Mouse (Mus musculus) testis, adult 2 months (tissue): ENCODE results near the gene Eef1akmt3. TPM values are rescaled to one million over a fixed set of nuclear protein-coding genes. Genes with fewer than 3 reads are reported as not detected.

Experiments used
- H3K27ac ChIP-seq: fragments of 200-500 bp; 2 replicates; pipeline ENCODE4 v1.5.1; 2012; ENCODE audit warnings: low read depth, low read length; ENCODE audit not compliant: control insufficient read depth, insufficient read depth
- H3K27me3 ChIP-seq: fragments of 200-500 bp; 2 replicates; pipeline ENCODE4 v1.6.1; 2012; ENCODE audit warnings: mild to moderate bottlenecking, low read length, moderate library complexity; ENCODE audit not compliant: control insufficient read depth, insufficient read depth
- H3K36me3 ChIP-seq: fragments of 200-500 bp; 2 replicates; pipeline ENCODE4 v1.6.1; 2012; ENCODE audit warnings: mild to moderate bottlenecking, low read length; ENCODE audit not compliant: control insufficient read depth, insufficient read depth
- H3K4me1 ChIP-seq: fragments of 200-500 bp; 2 replicates; pipeline ENCODE4 v1.6.1; 2012; ENCODE audit warnings: low read length; ENCODE audit not compliant: control insufficient read depth, insufficient read depth
- H3K4me3 ChIP-seq: fragments of 200-500 bp; 2 replicates; pipeline ENCODE4 v1.5.1; 2012; ENCODE audit warnings: low read depth, mild to moderate bottlenecking, low read length, moderate library complexity, mixed read lengths; ENCODE audit not compliant: control insufficient read depth
- CTCF ChIP-seq: fragments of 200-500 bp; IDR thresholded peaks from 2 replicates; pipeline ENCODE4 v1.5.1; 2012; ENCODE audit warnings: low read depth, mild to moderate bottlenecking, inconsistent platforms, low read length, moderate library complexity; ENCODE audit not compliant: control insufficient read depth, insufficient read depth, insufficient replicate concordance
- POLR2A ChIP-seq: fragments of 200-500 bp; IDR thresholded peaks from 2 replicates; pipeline ENCODE4 v1.6.1; 2012; ENCODE audit warnings: low read depth, mild to moderate bottlenecking, inconsistent platforms, low read length, moderate library complexity; ENCODE audit not compliant: control insufficient read depth
- polyA plus RNA-seq: library from polyadenylated mRNA; depleted of rRNA; stranded (reverse); fragments of >200 nt; gene quantifications from 2 replicates; pipeline ENCODE4 v1.2.3, GENCODE M21; 2012

The Eef1akmt3 gene
- polyA plus RNA-seq, 1 experiment: 0.05 TPM

DNA sequence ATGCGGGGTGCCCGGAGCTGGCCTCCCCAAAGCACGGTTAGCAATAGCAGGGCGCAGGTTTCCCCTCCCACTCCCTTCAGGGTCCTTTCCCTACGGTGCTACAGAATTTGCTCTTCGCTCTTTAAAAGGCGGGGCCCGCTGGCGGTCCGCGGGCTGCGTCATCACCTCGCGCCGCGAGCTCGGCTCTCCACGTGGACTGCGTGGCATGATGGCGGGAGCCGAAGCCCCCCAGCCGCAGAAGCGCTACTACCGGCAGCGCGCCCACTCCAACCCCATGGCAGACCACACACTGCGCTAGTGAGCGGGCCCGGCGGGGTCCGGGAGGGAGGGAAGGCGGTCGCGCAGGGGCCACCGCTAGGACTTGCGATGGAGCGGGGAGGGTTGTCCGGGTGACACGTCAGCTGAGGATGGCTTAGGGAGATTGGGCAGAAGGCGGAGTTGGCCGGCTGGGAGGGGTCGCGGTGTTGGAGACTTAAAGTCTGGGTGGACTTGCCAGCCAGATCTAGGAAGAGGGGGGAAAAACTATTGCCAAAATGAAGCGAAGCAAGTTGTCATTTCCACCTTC is 543 bp upstream of the Eef1akmt3 start:
- Histone ChIP-seq H3K27ac (no peak overlapping the region), H3K36me3 (no peaks in the 10 kb centered on the region; the same call in 1 of the 2 replicates), H3K4me3 (peak overlapping the region; percentile 97), H3K27me3 (no peaks in the 10 kb centered on the region), H3K4me1 (peaks cover 7% of the 10 kb centered on the region)
- TF ChIP-seq POLR2A (peak; percentile 64; the same call in 1 of the 2 replicates), CTCF (no peak)

DNA sequence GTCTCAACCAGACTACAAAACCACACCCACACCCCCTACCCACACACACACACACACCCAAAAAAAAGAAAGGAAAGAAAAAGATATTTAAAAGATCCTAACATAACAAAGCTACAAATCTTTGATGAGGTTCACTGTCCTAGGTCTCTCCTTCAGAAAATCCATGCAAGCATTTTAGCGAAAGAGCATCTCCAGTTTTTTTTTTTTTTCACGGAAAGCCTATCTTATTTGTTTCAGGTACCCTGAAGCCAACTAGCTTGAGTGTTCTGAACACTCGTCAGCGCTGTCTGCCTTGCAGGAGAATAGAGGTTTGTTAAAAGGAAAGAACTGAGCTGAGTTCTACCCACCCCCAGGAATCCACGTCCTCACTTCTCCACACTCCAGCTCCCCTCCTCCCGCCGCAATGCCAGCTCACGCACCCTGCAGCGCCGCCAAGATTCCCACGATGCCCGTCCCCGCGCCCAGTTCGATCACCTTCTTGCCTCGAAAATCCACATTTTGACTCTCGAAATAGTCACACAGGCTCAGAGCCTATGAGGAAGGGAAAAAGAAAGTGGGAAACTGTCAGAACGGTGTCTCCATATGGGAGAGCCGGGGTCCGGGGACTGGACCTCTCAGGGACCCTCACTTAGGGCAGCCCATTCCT is 621 bp downstream of the Eef1akmt3 start:
- no peak for TF ChIP-seq POLR2A
- no peak for TF ChIP-seq CTCF
- no peak overlapping the region for H3K27ac ChIP-seq

GRCm38 (mm10) chr10:127037641-127038040 is 3.7 kb downstream of the Eef1akmt3 start:
- peaks cover 16% of the 10 kb centered on the region for H3K4me1 ChIP-seq
- H3K27me3 ChIP-seq: no peaks in the 10 kb centered on the region
- H3K27ac ChIP-seq: no peak overlapping the region
- H3K36me3 ChIP-seq: no peaks in the 10 kb centered on the region
- TF ChIP-seq CTCF (no peak), POLR2A (no peak)
- H3K4me3 ChIP-seq: no peak overlapping the region

More for the DNA sequence above, 621 bp downstream of the Eef1akmt3 start:
- H3K27me3 ChIP-seq: no peaks in the 10 kb centered on the region
- H3K4me1 ChIP-seq: peaks cover 7% of the 10 kb centered on the region
- no peaks in the 10 kb centered on the region; the same call in 1 of the 2 replicates for H3K36me3 ChIP-seq
- peak overlapping the region; percentile 97 for H3K4me3 ChIP-seq

GRCm38 (mm10) chr10:127036273-127036672 is 5.0 kb downstream of the Eef1akmt3 start:
- TF ChIP-seq CTCF (no peak), POLR2A (no peak)
- Histone ChIP-seq H3K27me3 (no peaks in the 10 kb centered on the region), H3K27ac (no peak overlapping the region), H3K36me3 (no peaks in the 10 kb centered on the region), H3K4me1 (peaks cover 14% of the 10 kb centered on the region), H3K4me3 (no peak overlapping the region)

GRCm38 (mm10) chr10:127033301-127033741 is 8.0 kb downstream of the Eef1akmt3 start:
- H3K27me3 ChIP-seq: no peaks in the 10 kb centered on the region
- peaks cover 14% of the 10 kb centered on the region for H3K4me1 ChIP-seq
- H3K36me3 ChIP-seq: no peaks in the 10 kb centered on the region
- TF ChIP-seq CTCF (no peak), POLR2A (no peak)
- H3K27ac ChIP-seq: no peak overlapping the region
- H3K4me3 ChIP-seq: no peak overlapping the region

GRCm38 (mm10) chr10:127030336-127031296 is 10.7 kb downstream of the Eef1akmt3 start, which contains the start of gene Tsfm:
Gene Tsfm, minus strand, starts transcription at chr10:127030840.
- no peaks in the 10 kb centered on the region for H3K36me3 ChIP-seq
- H3K27me3 ChIP-seq: no peaks in the 10 kb centered on the region
- H3K27ac ChIP-seq: peak within 1 kb of the TSS; percentile 63
- H3K4me3 ChIP-seq: peak within 1 kb of the TSS; percentile 90
- H3K4me1 ChIP-seq: peaks cover 14% of the 10 kb centered on the region
- peak; percentile 66 for TF ChIP-seq POLR2A
- TF ChIP-seq CTCF: peak; percentile 93
